Mouse (Mus musculus): ENCODE data around the gene Nipsnap3a. TPM values are rescaled to one million over a fixed set of nuclear protein-coding genes. Genes with fewer than 3 reads are reported as not detected.

The Nipsnap3a gene
- polyA plus RNA-seq, 1 experiment from 2014 or later: not detected

GRCm38 (mm10) chr4:53018392-53018791 lies 29.3 kb downstream of the Nipsnap3a start:
- H3K9me3 ChIP-seq (replicated peaks): peaks cover 30% of the 10 kb centered on the region
- 96% methylated on average over 1 of the region's 1 CpGs for WGBS
- no peak overlapping the region for H3K27ac ChIP-seq (replicated peaks)
- H3K36me3 ChIP-seq: peaks cover 93% of the 10 kb centered on the region
- H3K27me3 ChIP-seq (ENCODE audit: low read depth, poor library complexity, severe bottlenecking): no peaks in the 10 kb centered on the region
- no peak overlapping the region for H3K4me3 ChIP-seq
- H3K4me1 ChIP-seq: no peaks in the 10 kb centered on the region
- DNase-seq (ENCODE audit: low spot score): no peak

GRCm38 (mm10) chr4:53023189-53023925 lies 34.3 kb downstream of the Nipsnap3a start:
- no peak for DNase-seq (ENCODE audit: low spot score)
- 94% methylated on average over 14 of the region's 14 CpGs for WGBS
- Histone ChIP-seq H3K27me3 (ENCODE audit: low read depth, poor library complexity, severe bottlenecking) (no peaks in the 10 kb centered on the region), H3K4me1 (no peaks in the 10 kb centered on the region), H3K36me3 (peaks cover 61% of the 10 kb centered on the region), H3K4me3 (no peak overlapping the region), H3K27ac (replicated peaks) (no peak overlapping the region), H3K9me3 (replicated peaks) (peaks cover 12% of the 10 kb centered on the region)

- Histone ChIP-seq H3K4me1 (peaks cover 5% of the 10 kb centered on the region; the same call in 1 of the 2 replicates), H3K9me3 (replicated peaks) (peaks cover 10% of the 10 kb centered on the region), H3K27ac (replicated peaks) (no peak overlapping the region), H3K27me3 (ENCODE audit: low read depth, poor library complexity, severe bottlenecking) (no peaks in the 10 kb centered on the region), H3K4me3 (no peak overlapping the region), H3K36me3 (peaks cover 50% of the 10 kb centered on the region)
- DNase-seq (ENCODE audit: low spot score): no peak
- WGBS: 90% methylated on average over 4 of the region's 4 CpGs
Measured at GRCm38 (mm10) chr4:53024397-53024796, 35.3 kb downstream of the Nipsnap3a start.

- H3K4me3 ChIP-seq: no peak overlapping the region
- no peaks in the 10 kb centered on the region for H3K27me3 ChIP-seq (ENCODE audit: low read depth, poor library complexity, severe bottlenecking)
- peaks cover 10% of the 10 kb centered on the region for H3K9me3 ChIP-seq (replicated peaks)
- peaks cover 18% of the 10 kb centered on the region for H3K36me3 ChIP-seq
- DNase-seq (ENCODE audit: low spot score): no peak
- no peak overlapping the region for H3K27ac ChIP-seq (replicated peaks)
- 85% methylated on average over 3 of the region's 3 CpGs for WGBS
- peaks cover 11% of the 10 kb centered on the region for H3K4me1 ChIP-seq
Measured at GRCm38 (mm10) chr4:53027811-53028210, 38.7 kb downstream of the Nipsnap3a start.

GRCm38 (mm10) chr4:53030326-53030948 lies 41.4 kb downstream of the Nipsnap3a start:
- 57% methylated on average over 8 of the region's 8 CpGs for WGBS
- no peak for DNase-seq (ENCODE audit: low spot score)

GRCm38 (mm10) chr4:53043819-53044218 lies 54.7 kb downstream of the Nipsnap3a start:
- no peak for DNase-seq (ENCODE audit: low spot score)
- Histone ChIP-seq H3K4me1 (peaks cover 7% of the 10 kb centered on the region), H3K27me3 (ENCODE audit: low read depth, poor library complexity, severe bottlenecking) (no peaks in the 10 kb centered on the region), H3K9me3 (replicated peaks) (no peaks in the 10 kb centered on the region), H3K27ac (replicated peaks) (no peak overlapping the region), H3K4me3 (no peak overlapping the region), H3K36me3 (0 out of 2 replicates have a peak, but pooled peaks cover 2% of the 10 kb centered on the region)
- 93% methylated on average over 8 of the region's 8 CpGs for WGBS

More at GRCm38 (mm10) chr4:53030326-53030948, 41.4 kb downstream of the Nipsnap3a start:
- H3K27me3 ChIP-seq (ENCODE audit: low read depth, poor library complexity, severe bottlenecking): no peaks in the 10 kb centered on the region
- no peaks in the 10 kb centered on the region for H3K36me3 ChIP-seq
- H3K4me1 ChIP-seq: peaks cover 11% of the 10 kb centered on the region
- peaks cover 10% of the 10 kb centered on the region for H3K9me3 ChIP-seq (replicated peaks)
- H3K27ac ChIP-seq (replicated peaks): no peak overlapping the region
- no peak overlapping the region for H3K4me3 ChIP-seq

GRCm38 (mm10) chr4:53045807-53046206 lies 56.7 kb downstream of the Nipsnap3a start:
- WGBS: 85% methylated on average over 7 of the region's 7 CpGs
- Histone ChIP-seq H3K27me3 (ENCODE audit: low read depth, poor library complexity, severe bottlenecking) (no peaks in the 10 kb centered on the region), H3K27ac (replicated peaks) (no peak overlapping the region), H3K9me3 (replicated peaks) (no peaks in the 10 kb centered on the region), H3K36me3 (0 out of 2 replicates have a peak, but pooled peaks cover 2% of the 10 kb centered on the region), H3K4me3 (no peak overlapping the region), H3K4me1 (peaks cover 7% of the 10 kb centered on the region)
- no peak for DNase-seq (ENCODE audit: low spot score)

- H3K4me3 ChIP-seq: no peak overlapping the region
- no peak overlapping the region for H3K27ac ChIP-seq (replicated peaks)
- H3K27me3 ChIP-seq (ENCODE audit: low read depth, poor library complexity, severe bottlenecking): no peaks in the 10 kb centered on the region
- WGBS: 75% methylated on average over 9 of the region's 9 CpGs
- H3K4me1 ChIP-seq: peaks cover 7% of the 10 kb centered on the region
- no peaks in the 10 kb centered on the region for H3K9me3 ChIP-seq (replicated peaks)
- 0 out of 2 replicates have a peak, but pooled peaks cover 2% of the 10 kb centered on the region for H3K36me3 ChIP-seq
- DNase-seq (ENCODE audit: low spot score): no peak
Measured at GRCm38 (mm10) chr4:53046238-53047022, 57.4 kb downstream of the Nipsnap3a start.

Other genes starting within 250 kb of the Nipsnap3a start
- not detected in 2 replicates for gene Olfr275, start 174.7 kb upstream of the Nipsnap3a start, polyA plus RNA-seq (2016; fragmentation: Nextera tagmentation; extraction: Ambion mirVana)
- gene Olfr273, start 130.0 kb upstream of the Nipsnap3a start, polyA plus RNA-seq (2016; fragmentation: Nextera tagmentation; extraction: Ambion mirVana): not detected in 2 replicates
- not detected in 2 replicates for gene Olfr272, start 70.1 kb upstream of the Nipsnap3a start, polyA plus RNA-seq (2016; fragmentation: Nextera tagmentation; extraction: Ambion mirVana)
- not detected in 2 replicates for gene Olfr270, start 24.7 kb upstream of the Nipsnap3a start, polyA plus RNA-seq (2016; fragmentation: Nextera tagmentation; extraction: Ambion mirVana)
- gene Nipsnap3b, start 22.6 kb downstream of the Nipsnap3a start, polyA plus RNA-seq (2016; fragmentation: Nextera tagmentation; extraction: Ambion mirVana): 88.6 and 97.5 TPM in 2 replicates
- gene Abca1, start 170.6 kb downstream of the Nipsnap3a start, polyA plus RNA-seq (2016; fragmentation: Nextera tagmentation; extraction: Ambion mirVana): 2.0 and 3.1 TPM in 2 replicates